Mouse (Mus musculus) mature B cell (primary cell): ENCODE measurements around the gene Ubxn7.

Experiments used
- in situ Hi-C: fragments of 300-500 bp; cut with MboI; formaldehyde crosslinking; loops from 2 replicates; pipeline ENCODE4 v1.14.3; 2019

Ubxn7 gene

GRCm38 (mm10) chr16:32434066-32434465 is 102.0 kb downstream of the Ubxn7 start:
- in situ Hi-C loops = no loop called here

GRCm38 (mm10) chr16:32434691-32435090 is 102.6 kb downstream of the Ubxn7 start:
- in situ Hi-C loops = no loop called here

- in situ Hi-C loops = no loop called here
Measured at GRCm38 (mm10) chr16:32436657-32437056, 104.6 kb downstream of the Ubxn7 start.

GRCm38 (mm10) chr16:32437266-32437665 is 105.2 kb downstream of the Ubxn7 start:
- in situ Hi-C loops = no loop called here

GRCm38 (mm10) chr16:32441432-32441831 is 109.4 kb downstream of the Ubxn7 start:
- in situ Hi-C loops = no loop called here
